Mouse (Mus musculus) ES-Bruce4 (cell line): Measurements from ENCODE around the gene Sod1. TPM values are rescaled to one million over a fixed set of nuclear protein-coding genes. Genes with fewer than 3 reads are reported as not detected.
"Not testable (repeated sequence)": the region's sequence is repeated elsewhere in the genome, so short reads cannot be mapped to it uniquely, and the experiment has no call there.

Experiments
- H3K27ac ChIP-seq: 2 replicates; pipeline ENCODE4 v1.5.1; 2012; ENCODE audit warnings: low read length, inconsistent platforms; ENCODE audit not compliant: insufficient read depth
- H3K27me3 ChIP-seq: 2 replicates; pipeline ENCODE4 v1.6.1; 2012; ENCODE audit warnings: mild to moderate bottlenecking, low read length, inconsistent platforms; ENCODE audit not compliant: control insufficient read depth, poor library complexity, insufficient read depth, severe bottlenecking
- H3K36me3 ChIP-seq: 2 replicates; pipeline ENCODE4 v1.6.1; 2012; ENCODE audit warnings: inconsistent platforms, mild to moderate bottlenecking, low read length, moderate library complexity; ENCODE audit not compliant: control insufficient read depth, poor library complexity, insufficient read depth, severe bottlenecking
- H3K4me1 ChIP-seq: one replicate; pipeline ENCODE4 v1.8.1; 2011; ENCODE audit warnings: low read length; ENCODE audit not compliant: control insufficient read depth, insufficient read depth
- H3K4me3 ChIP-seq: 2 replicates; pipeline ENCODE4 v1.5.1; 2011; ENCODE audit warnings: low read depth, mild to moderate bottlenecking, low read length
- H3K9ac ChIP-seq: 2 replicates; pipeline ENCODE4 v1.6.1; 2012; ENCODE audit warnings: low read depth, mild to moderate bottlenecking, inconsistent platforms; ENCODE audit not compliant: poor library complexity, severe bottlenecking
- H3K9me3 ChIP-seq: replicated peaks from 2 replicates; pipeline ENCODE4 v1.6.1; 2012; ENCODE audit warnings: mild to moderate bottlenecking, low read length, inconsistent platforms; ENCODE audit not compliant: control insufficient read depth, poor library complexity, insufficient read depth, severe bottlenecking
- CTCF ChIP-seq: IDR thresholded peaks from one replicate; pipeline ENCODE4 v1.8.1; 2011; ENCODE audit warnings: low read depth, low read length
- EP300 ChIP-seq: IDR thresholded peaks from 2 replicates; pipeline ENCODE4 v1.6.1; 2011; ENCODE audit warnings: low read depth, low read length; ENCODE audit not compliant: insufficient read depth
- POLR2A ChIP-seq: IDR thresholded peaks from one replicate; pipeline ENCODE4 v1.8.1; 2011; ENCODE audit warnings: low read length; ENCODE audit not compliant: insufficient read depth
- polyA plus RNA-seq: library from polyadenylated mRNA; stranded (reverse); fragments of >200 nt; gene quantifications from 2 replicates; pipeline ENCODE4 v1.2.4, GENCODE M21; 2011; ENCODE audit warnings: low read depth; ENCODE audit not compliant: missing spikeins, insufficient read depth, insufficient read length

Gene Sod1
- polyA plus RNA-seq, 1 experiment: 822 TPM

- TF ChIP-seq CTCF: no peak
- no peak for TF ChIP-seq POLR2A
- TF ChIP-seq EP300: no peak
- Histone ChIP-seq H3K9ac (no peak overlapping the region), H3K4me1 (no peaks in the 10 kb centered on the region), H3K27me3 (no peaks in the 10 kb centered on the region), H3K27ac (no peak overlapping the region), H3K36me3 (peaks cover 16% of the 10 kb centered on the region), H3K9me3 (no peaks in the 10 kb centered on the region), H3K4me3 (no peak overlapping the region)
Observed at GRCm38 (mm10) chr16:90235188-90235587, 14.6 kb downstream of the Sod1 start.

GRCm38 (mm10) chr16:90239128-90239746 lies 18.7 kb downstream of the Sod1 start:
- Histone ChIP-seq H3K27ac (no peak overlapping the region), H3K9me3 (no peaks in the 10 kb centered on the region), H3K36me3 (peaks cover 52% of the 10 kb centered on the region), H3K27me3 (no peaks in the 10 kb centered on the region), H3K4me3 (no peak overlapping the region), H3K9ac (no peak overlapping the region), H3K4me1 (no peaks in the 10 kb centered on the region)
- TF ChIP-seq EP300 (no peak), CTCF (no peak), POLR2A (no peak)

GRCm38 (mm10) chr16:90241875-90242274 lies 21.3 kb downstream of the Sod1 start:
- Histone ChIP-seq H3K9me3 (no peaks in the 10 kb centered on the region), H3K9ac (no peak overlapping the region), H3K27ac (no peak overlapping the region; the same call in 1 of the 2 replicates), H3K36me3 (peaks cover 69% of the 10 kb centered on the region), H3K27me3 (no peaks in the 10 kb centered on the region), H3K4me3 (no peak overlapping the region), H3K4me1 (no peaks in the 10 kb centered on the region)
- TF ChIP-seq CTCF (no peak), POLR2A (no peak), EP300 (no peak)

- H3K27ac ChIP-seq: no peak overlapping the region
- no peak overlapping the region for H3K4me3 ChIP-seq
- H3K9me3 ChIP-seq: no peaks in the 10 kb centered on the region
- peaks cover 77% of the 10 kb centered on the region for H3K36me3 ChIP-seq
- H3K9ac ChIP-seq: no peak overlapping the region
- TF ChIP-seq POLR2A: no peak
- H3K27me3 ChIP-seq: no peaks in the 10 kb centered on the region
- H3K4me1 ChIP-seq: no peaks in the 10 kb centered on the region
Observed at GRCm38 (mm10) chr16:90242426-90243304, 22.1 kb downstream of the Sod1 start.

GRCm38 (mm10) chr16:90250099-90250498 lies 29.5 kb downstream of the Sod1 start:
- H3K4me3 ChIP-seq: no peak overlapping the region
- H3K27ac ChIP-seq: no peak overlapping the region
- no peaks in the 10 kb centered on the region for H3K9me3 ChIP-seq
- no peak overlapping the region for H3K9ac ChIP-seq
- TF ChIP-seq EP300: no peak
- no peak for TF ChIP-seq POLR2A
- H3K27me3 ChIP-seq: no peaks in the 10 kb centered on the region
- peaks cover 83% of the 10 kb centered on the region for H3K36me3 ChIP-seq
- no peaks in the 10 kb centered on the region for H3K4me1 ChIP-seq

DNA sequence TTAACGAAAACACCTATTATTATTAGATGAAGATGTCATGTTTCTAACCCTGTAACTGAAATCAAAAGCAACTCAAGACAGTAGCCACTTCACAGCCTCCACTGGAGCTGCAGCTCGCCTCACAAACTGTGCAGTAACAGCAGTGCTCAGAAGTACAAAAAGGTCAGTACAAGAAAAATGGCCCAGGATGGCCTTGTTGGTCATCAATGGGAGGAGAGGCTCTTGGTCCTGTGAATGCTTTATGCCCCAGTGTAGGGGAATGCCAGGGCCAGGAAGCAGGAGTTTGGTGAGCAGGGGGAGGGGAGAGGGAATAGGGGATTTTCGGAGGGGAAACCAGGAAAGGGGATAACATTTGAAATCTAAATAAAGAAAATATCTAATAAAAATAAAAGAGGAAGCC lies 30.7 kb downstream of the Sod1 start:
- not testable (repeated sequence) for H3K4me1 ChIP-seq
- peaks cover 82% of the 10 kb centered on the region for H3K36me3 ChIP-seq

More for the DNA sequence above, 30.7 kb downstream of the Sod1 start:
- not testable (repeated sequence) for H3K9ac ChIP-seq, H3K27me3 ChIP-seq, H3K4me3 ChIP-seq, H3K27ac ChIP-seq, H3K9me3 ChIP-seq
